Mouse (Mus musculus): ENCODE results near the gene Nos1.

Nos1 gene

GRCm38 (mm10) chr5:117780681-117781080 lies at the start of gene Nos1:
Gene Nos1, plus strand, starts transcription at chr5:117781032.
- in situ Hi-C loops (cut with MboI; ENCODE audit: low pct_unique_long_range_greater_than_20kb in 1 of 2, low sequenced_read_pairs in 2 of 2, unreplicated experiment in 1 of 2), result no loop called here

DNA sequence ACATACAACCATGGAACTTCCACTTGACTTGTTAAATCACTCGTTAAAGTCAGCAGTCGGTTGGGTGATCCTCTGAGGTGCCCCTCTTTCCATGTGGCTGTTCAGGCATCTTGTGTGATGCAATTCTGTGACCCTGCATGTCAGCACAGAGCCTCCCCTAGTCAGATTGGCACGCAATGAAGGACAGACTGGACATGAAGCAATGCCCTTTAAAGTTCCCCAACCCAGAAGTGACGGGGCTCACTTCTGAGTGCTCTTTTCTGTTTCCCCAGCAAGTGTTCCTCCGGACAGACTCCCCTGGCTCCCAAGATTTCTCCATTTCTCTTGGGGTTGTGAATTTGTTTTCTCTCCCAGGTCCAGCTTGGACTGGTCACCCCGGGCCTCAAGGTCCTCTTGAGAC lies 49.5 kb upstream of the Nos1 start:
- in situ Hi-C loops (cut with MboI; ENCODE audit: low pct_unique_long_range_greater_than_20kb in 1 of 2, low sequenced_read_pairs in 2 of 2, unreplicated experiment in 1 of 2), result no loop called here

DNA sequence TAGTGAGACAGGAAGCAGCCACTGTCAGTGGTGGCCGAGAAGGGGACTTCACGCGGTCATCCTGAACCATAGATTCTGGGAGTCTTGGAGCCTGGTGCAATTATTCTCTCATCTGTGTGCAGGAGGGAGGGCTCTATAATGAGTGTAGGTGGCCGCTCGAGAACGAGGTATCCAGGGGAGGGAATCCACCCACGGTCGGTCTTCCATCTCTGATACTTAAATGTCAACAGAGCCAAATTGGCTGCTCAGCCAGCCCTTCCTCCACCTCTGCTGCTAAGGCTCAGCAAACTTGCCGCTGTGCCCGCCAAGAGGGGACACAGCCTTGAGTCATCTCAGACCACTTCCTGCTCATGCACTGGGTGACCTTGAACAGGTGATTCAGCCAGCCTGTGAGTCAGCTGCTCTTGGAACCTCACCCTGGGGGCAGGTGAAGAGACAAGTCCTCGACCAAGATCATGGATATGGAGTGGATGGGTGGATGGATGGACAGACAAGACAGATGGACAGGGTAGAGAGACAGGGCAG lies 36.1 kb upstream of the Nos1 start:
- in situ Hi-C loops (cut with MboI; ENCODE audit: low pct_unique_long_range_greater_than_20kb in 1 of 2, low sequenced_read_pairs in 2 of 2, unreplicated experiment in 1 of 2), result no loop called here

DNA sequence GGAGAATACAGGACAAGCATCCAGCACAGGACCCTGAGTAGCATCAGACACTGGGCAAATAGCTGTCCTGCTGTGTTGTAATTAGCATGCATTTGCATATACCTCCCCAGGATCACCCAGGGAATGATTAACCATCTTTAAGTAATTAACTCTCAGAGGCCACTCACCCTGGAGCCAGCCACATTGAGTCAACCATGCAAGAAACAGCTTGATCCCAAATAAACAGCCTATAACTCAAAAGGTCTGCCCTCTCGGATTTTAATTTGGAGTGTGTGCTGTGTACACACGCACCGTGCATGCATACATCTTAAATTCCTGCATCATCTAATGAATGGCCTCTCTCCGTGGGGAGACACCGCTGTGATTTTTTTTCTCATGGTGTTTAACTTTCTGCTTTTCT lies 31.5 kb upstream of the Nos1 start:
- in situ Hi-C loops (cut with MboI; ENCODE audit: low pct_unique_long_range_greater_than_20kb in 1 of 2, low sequenced_read_pairs in 2 of 2, unreplicated experiment in 1 of 2), result no loop called here

GRCm38 (mm10) chr5:117757696-117758482 lies 22.9 kb upstream of the Nos1 start:
- in situ Hi-C loops (cut with MboI; ENCODE audit: low pct_unique_long_range_greater_than_20kb in 1 of 2, low sequenced_read_pairs in 2 of 2, unreplicated experiment in 1 of 2), result no loop called here

GRCm38 (mm10) chr5:117761181-117761832 lies 19.5 kb upstream of the Nos1 start:
- in situ Hi-C loops (cut with MboI; ENCODE audit: low pct_unique_long_range_greater_than_20kb in 1 of 2, low sequenced_read_pairs in 2 of 2, unreplicated experiment in 1 of 2), result no loop called here

- in situ Hi-C loops (cut with MboI; ENCODE audit: low pct_unique_long_range_greater_than_20kb in 1 of 2, low sequenced_read_pairs in 2 of 2, unreplicated experiment in 1 of 2), result no loop called here
Observed at GRCm38 (mm10) chr5:117764496-117764895, 16.3 kb upstream of the Nos1 start.

GRCm38 (mm10) chr5:117779175-117779574 lies 1.7 kb upstream of the Nos1 start:
- in situ Hi-C loops (cut with MboI; ENCODE audit: low pct_unique_long_range_greater_than_20kb in 1 of 2, low sequenced_read_pairs in 2 of 2, unreplicated experiment in 1 of 2), result no loop called here

GRCm38 (mm10) chr5:117781178-117781577 lies 346 bp downstream of the Nos1 start:
- in situ Hi-C loops (cut with MboI; ENCODE audit: low pct_unique_long_range_greater_than_20kb in 1 of 2, low sequenced_read_pairs in 2 of 2, unreplicated experiment in 1 of 2), result no loop called here

GRCm38 (mm10) chr5:117790071-117790470 lies 9.2 kb downstream of the Nos1 start:
- in situ Hi-C loops (cut with MboI; ENCODE audit: low pct_unique_long_range_greater_than_20kb in 1 of 2, low sequenced_read_pairs in 2 of 2, unreplicated experiment in 1 of 2), result no loop called here

DNA sequence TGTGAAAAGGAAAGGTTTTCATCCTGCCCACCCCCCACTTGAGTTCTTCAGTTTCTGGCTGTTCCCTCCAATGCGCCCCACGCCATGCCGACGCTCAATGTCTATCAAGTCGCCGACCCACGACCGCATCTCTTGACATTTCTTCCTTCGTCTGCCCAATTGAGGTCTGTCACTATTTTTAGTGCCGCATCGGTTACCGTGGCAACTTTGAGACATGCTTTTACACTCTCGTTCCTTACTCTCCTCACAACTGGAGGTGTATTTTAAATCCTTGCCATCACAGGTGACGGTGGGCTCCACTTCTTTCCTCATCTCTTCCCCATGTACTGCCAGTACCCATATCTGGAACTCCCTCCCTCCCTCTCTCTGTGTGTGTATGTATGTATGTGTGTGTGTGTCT lies 11.0 kb downstream of the Nos1 start:
- in situ Hi-C loops (cut with MboI; ENCODE audit: low pct_unique_long_range_greater_than_20kb in 1 of 2, low sequenced_read_pairs in 2 of 2, unreplicated experiment in 1 of 2), result no loop called here

DNA sequence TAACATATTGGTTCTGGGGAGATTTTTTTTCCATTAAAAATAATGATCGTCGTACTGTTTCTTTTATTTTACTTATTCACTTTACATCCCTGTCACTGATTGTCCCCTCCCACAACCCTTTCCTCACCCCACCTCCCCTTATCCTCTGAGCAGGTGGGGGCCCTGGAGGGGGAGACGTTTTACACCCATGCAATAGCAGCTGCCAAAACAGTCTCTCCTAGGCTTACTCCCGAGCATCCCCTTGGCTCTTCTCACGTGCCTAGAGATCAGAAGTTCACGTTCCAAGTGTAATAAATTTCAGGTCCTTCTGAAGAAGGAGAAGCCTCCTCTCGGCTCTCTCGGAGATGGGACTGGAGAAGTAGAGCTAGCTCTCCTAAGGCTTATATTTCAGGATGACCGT lies 20.0 kb downstream of the Nos1 start:
- in situ Hi-C loops (cut with MboI; ENCODE audit: low pct_unique_long_range_greater_than_20kb in 1 of 2, low sequenced_read_pairs in 2 of 2, unreplicated experiment in 1 of 2), result no loop called here

DNA sequence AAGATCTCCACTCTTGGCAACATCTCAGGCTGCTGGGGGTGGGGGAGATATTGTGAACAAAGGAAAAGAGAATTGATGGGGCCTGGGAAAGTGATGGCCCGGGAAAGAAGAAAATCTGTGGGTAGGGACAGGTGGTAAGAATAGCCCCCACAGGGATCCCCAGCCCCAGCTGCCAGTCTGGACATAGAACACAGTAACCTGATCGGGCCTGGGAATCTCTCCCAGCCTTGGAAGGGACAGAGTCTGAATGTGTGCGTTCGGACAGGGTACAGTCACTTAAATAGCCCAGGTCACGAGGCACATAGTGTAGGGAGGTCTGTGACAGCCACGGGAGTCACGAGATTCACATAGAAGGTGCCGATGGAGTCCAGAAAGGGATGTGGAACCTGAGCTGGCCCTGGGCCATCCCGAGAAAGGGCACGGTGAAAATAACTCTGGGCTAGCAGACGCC lies 21.3 kb downstream of the Nos1 start:
- in situ Hi-C loops (cut with MboI; ENCODE audit: low pct_unique_long_range_greater_than_20kb in 1 of 2, low sequenced_read_pairs in 2 of 2, unreplicated experiment in 1 of 2), result no loop called here

DNA sequence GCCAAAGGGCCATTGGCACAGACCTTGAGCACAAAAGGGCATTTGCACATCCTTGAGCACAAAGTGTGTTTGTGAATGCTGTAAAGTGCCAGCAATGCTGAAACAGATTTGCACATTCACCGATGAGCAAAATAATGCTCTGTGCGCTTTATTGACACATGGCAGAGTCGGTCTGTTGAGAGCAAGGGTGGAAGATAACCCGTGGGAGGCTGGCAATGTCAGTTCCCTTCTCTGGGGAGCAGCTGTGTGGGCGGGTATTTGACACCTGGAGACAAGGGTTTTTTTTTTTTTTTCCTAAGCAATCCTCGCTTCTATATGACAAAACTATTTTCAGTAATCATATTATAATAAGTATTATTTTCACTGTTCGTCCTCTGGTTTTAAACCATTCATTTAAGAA lies 22.7 kb downstream of the Nos1 start:
- in situ Hi-C loops (cut with MboI; ENCODE audit: low pct_unique_long_range_greater_than_20kb in 1 of 2, low sequenced_read_pairs in 2 of 2, unreplicated experiment in 1 of 2), result no loop called here

DNA sequence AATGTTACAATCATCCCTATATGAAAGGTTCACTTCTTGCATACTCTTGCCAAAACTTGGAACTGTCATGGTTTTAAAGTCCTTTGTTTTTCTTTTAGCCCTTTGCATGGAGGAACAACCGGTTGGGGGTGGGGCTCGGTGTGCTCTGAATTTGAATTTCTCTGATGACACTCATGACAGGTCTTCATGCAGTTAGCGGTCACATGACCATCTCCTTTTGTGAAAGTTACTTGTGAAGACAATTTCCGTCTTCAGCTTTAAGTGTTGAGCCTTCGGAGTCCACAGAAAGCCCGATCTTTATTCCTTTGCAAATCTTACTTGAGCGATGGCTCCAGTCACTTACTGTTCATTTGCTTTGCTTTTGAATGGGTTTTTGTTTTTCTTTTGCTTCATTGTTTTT lies 30.1 kb downstream of the Nos1 start:
- in situ Hi-C loops (cut with MboI; ENCODE audit: low pct_unique_long_range_greater_than_20kb in 1 of 2, low sequenced_read_pairs in 2 of 2, unreplicated experiment in 1 of 2), result no loop called here

GRCm38 (mm10) chr5:117818800-117819199 lies 38.0 kb downstream of the Nos1 start:
- in situ Hi-C loops (cut with MboI; ENCODE audit: low pct_unique_long_range_greater_than_20kb in 1 of 2, low sequenced_read_pairs in 2 of 2, unreplicated experiment in 1 of 2), result no loop called here

- in situ Hi-C loops (cut with MboI; ENCODE audit: low pct_unique_long_range_greater_than_20kb in 1 of 2, low sequenced_read_pairs in 2 of 2, unreplicated experiment in 1 of 2), result loop anchor here in 1 of 2 experiments (10.0 kb wide), 1 partner anchor 306 kb away; no protein-coding TSS in a partner anchor
Observed at GRCm38 (mm10) chr5:117820445-117820844, 39.6 kb downstream of the Nos1 start.

DNA sequence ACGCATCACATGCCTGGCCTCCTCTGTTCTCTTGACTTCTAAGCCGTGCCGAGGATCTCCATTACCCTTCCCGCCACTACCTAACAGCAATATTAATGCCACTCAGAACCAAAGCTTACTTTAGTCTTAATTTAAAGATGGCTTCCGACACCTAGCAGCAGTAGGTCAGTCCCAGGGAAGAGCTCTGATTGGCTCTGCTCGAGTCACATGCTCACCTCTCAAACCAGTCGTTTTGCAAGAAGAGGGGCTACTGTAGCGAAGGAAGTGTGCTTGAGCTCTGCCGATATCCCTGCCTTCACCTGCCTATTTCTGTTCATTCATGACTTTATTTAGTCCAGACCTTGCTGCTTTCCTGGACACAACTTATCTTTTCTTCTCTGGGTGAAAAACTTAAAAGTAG lies 43.0 kb downstream of the Nos1 start:
- in situ Hi-C loops (cut with MboI; ENCODE audit: low pct_unique_long_range_greater_than_20kb in 1 of 2, low sequenced_read_pairs in 2 of 2, unreplicated experiment in 1 of 2), result loop anchor here in 1 of 2 experiments (10.0 kb wide), 1 partner anchor 309 kb away; no protein-coding TSS in a partner anchor

DNA sequence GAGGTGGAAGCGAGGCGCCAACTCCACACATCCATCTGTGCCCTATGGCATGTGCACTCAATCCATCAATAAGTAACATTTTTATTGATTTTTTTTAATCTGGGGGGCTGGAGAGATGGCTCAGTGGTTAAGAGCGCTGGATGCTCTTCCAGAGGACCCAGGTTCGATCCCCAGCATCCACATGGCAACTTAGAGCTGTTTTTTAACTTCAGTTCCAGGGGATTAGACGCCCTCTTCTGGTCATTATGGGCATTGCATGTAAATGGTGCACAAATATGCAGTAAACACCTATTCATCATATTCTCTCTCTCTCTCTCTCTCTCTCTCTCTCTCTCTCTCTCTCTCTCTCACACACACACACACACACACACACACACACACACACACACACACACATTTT lies 43.7 kb downstream of the Nos1 start:
- in situ Hi-C loops (cut with MboI; ENCODE audit: low pct_unique_long_range_greater_than_20kb in 1 of 2, low sequenced_read_pairs in 2 of 2, unreplicated experiment in 1 of 2), result loop anchor here in 1 of 2 experiments (10.0 kb wide), 1 partner anchor 310 kb away; no protein-coding TSS in a partner anchor

All from mouse embryonic stem cell (cell line).